Mouse (Mus musculus) telencephalon, adult 2 months (tissue): ENCODE measurements at regions not wholly inside any gene's neighbourhood (a gene's known extent, or its start where the extent isn't known, plus 50 kb on each side); places are given as distances from the start of the nearest gene placed in this dataset.
"Not testable (repeated sequence)": the region's sequence is repeated elsewhere in the genome, so short reads cannot be mapped to it uniquely, and the experiment has no call there.

Experiments used
- DNase-seq: peaks from one replicate; pipeline ENCODE4 v3.0.0-alpha.2; 2011; ENCODE audit warnings: low read depth, low spot score

DNA sequence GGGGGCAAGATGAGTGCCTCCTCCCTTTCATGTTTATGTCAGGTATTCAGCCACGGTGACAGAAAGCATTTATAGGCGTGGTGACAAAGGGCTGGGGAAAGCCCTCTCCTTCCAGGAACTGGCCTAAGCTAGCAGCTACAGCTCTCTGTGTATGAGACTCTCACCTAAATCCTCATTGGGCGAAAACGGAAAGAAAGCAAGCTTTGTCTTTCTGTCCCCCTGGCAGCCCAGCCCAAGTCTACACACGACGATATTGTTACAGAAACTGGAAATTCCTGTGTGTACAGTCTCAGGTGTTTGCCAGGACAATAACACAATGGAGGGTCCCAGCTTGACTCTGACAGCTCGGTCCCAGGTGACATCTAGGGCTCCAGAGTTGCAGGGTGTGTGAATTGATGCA lies 60.0 kb downstream of the Dact2 start:
- DNase-seq: no peak

DNA sequence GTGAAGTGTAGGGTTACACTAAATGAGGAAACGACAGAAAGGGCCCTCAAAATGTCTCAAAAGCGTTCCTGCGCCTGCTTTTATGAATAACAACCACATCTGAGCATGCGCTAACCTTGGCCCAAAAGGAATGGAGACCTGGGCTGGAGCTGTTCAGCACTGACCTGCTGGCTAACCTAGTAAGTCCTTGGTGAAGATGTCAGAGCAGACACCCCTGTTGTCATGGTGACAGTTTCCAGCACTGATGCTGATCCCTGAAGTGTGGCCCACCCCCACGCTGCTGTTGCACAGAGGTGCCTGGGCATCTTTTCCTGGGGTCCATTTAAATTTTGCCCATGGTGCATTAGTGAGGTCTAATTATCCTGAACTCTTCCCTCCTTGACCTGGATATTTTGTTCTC lies 62.4 kb downstream of the Dact2 start:
- DNase-seq: no peak

DNA sequence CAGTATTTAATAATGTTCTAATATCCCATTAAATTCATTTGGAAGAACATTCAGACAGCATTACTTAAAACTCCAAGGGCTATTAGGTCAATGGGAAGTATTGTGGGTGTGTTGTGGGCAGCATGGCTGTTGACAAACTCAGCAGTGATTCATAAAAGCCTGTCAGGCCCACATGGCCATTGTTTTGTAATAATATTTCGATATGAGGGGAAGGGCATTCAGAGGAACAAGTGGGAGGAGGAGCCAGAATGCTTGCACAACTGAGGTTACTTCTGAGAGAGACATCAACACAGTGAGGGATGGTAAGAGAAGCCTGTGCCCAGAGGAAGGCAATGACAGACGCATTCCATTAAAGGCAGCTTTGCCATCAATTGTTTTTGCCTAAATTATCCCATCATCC lies 63.8 kb downstream of the Dact2 start:
- no peak for DNase-seq

DNA sequence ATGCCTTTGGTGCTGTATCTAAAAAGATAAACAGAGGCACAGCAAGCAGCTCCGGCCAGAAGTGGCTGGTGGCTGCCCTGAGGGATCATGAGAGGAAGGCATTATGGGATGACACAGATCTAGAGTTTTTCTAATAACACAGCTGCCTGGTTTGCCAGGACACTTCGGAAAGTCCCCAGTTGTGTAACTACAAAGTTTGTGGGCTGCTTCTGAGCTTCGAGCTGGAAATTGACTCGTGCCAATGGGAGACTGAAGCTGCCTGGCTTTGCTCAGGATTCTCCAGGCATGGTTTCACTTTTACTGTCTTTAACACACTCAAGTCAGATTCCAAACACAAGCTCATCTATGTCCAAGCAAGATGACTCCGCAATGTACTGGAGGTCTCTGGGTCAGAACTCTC lies 65.2 kb downstream of the Dact2 start:
- DNase-seq: no peak

DNA sequence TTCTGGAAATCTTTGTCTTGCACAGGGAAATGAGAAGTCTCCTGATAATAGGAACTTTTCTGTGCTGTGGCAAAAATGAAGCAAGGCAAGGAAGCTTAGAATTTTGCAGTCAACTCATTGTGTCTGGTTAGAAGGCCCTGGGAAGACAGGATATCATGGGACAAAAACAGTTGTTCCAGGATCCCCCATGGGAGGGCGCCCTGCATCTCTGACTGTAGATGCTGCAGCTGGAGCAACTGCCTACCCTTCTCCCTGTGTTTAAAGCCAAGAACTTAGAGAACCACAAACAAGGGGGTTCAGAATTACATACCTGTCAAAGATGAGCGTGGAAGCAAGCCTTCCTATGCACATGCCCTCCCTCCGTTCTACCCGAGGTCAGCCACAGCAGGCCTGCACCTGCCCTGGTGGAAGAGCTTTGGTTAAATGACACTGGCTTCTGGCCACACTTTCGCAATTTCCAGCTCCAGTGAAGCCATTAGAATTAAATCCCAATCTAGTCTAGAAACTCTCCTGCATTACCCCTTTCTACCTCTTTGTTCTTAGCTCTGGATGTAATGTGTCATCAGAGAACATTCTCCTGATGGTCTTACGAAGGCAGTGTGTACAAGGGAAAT lies 67.3 kb downstream of the Dact2 start:
- DNase-seq: peak; percentile 32

DNA sequence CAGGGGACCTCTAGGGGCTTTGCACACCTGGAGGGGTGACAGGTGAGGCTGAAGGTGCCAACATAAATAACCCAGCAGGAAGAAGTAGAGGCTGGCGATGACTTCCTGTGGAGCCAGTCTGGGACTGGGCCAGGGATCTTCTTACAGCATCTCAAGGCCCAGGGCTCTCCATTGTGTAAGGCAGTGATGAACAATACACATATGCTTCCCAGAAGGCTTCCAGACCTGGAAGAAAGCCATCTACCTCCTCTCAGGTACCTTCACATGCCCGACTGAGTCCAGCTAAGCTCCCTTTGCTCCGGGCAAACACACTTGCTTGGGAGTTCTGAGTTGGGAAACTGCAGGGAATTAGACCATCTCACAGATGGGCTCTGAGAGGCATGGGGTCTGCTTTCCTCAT lies 69.5 kb downstream of the Dact2 start:
- DNase-seq: no peak

DNA sequence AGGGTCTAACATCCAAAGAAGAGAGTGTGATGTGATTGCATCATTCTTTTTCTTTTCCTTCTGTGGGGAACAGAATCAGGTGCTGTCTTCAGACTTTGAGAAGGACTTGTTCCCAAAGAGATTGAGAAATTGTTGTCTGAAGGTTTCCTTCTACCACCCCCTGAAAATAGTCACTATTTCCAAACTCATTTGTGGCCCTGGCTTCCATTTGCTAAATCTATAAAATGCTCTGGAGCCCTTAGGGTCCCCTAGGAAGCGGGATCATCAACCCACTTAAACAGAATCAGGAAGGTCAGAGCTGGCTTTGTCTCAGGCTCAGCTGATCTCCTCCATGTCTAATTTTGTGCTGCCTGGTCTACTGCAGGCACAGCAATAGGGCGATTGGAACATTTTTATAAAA lies 70.1 kb downstream of the Dact2 start:
- no peak for DNase-seq

DNA sequence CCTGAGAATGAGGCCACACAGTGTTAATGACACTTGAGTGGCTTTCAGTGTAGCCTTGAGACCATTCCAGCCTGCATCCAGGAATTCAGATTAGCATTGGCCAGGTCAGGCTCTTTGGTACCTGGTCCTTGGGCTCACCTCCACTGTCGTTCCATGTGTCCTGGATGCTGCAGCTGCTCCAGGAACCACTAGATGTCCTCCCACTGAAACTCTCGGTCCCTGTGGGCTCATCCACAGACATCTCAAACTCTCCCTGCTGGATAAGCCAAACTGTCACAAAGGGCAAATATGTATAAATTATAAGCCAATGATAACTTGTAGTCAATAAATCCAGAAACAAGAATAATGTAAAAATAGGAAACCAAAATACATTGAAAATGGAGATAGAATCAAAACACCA lies 67.7 kb upstream of the Gm7358 start:
- DNase-seq: not testable (repeated sequence)

DNA sequence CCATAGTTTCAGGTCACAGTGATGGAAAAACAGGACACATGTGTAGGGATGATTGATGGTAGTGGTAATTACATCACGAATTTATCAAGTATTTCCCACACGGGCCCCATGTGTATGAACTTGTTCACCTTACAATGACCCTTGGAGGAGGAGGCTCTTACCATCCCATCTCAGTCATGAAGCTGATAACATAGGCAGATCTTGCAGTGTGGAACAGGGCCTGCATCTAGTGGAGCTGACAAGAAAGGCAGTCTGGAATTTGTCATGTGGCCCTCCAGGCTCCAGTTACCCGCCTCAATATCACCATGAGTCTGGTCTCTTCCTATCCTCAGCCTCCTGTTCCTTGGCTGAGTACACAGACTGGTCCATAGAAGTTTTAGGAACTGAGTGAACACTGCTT lies 59.5 kb upstream of the Gm7358 start:
- no peak for DNase-seq

DNA sequence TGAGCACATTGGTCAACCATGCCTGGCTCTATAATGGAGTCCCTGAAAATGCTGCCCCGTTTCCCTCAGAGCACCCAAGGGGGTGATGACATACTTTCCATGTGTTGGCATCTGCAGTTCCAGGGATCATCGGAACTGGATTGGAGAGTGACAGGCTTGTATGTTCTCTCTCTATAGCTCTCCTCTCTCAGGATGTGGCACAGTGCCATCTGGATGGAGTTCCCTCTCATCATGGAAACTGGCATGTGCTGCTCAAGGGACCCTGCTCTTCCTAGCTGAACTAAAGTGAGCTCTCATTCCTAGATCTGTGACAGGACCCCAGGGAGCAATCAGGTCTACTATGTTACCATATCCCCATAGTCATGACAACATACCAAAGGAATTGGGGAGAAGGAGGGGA lies 56.9 kb upstream of the Gm7358 start:
- DNase-seq: no peak

DNA sequence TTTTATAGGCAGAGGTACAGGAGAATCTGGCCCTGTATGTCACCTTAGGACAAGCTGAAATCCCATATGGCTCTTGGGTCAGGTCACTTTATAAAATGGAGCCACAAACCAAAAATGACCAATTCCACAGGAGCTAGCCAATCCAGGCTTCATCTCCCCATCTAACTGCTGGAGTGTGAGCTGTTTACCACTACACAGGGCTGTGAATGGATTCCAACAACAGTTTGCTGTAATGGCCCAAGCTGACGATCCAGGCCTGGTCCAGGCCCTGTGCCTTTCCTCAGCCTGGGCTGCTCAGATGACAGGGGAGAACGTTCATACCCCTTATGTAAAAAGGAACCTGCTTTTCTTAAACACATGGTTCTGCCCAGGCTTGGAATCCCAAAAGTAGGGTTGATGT lies 55.5 kb upstream of the Gm7358 start:
- no peak for DNase-seq

DNA sequence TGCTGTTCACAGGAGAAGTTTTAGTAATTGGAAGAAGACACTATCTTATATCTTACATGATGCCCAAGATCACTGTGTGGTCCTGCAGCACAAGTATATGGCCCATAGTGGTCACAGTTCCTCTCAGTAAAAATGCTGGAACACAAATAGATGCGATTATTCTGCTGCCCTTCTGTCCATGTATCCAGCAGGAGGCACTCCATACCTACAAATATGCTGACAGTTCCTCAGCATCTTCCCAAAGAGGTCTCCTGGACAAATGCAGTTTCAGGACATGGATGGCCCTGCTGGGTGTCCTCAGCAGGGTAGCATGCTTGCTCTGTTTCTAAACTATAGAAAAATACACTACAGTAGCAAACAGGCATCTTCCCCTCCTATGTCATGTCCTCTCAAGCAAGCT lies 52.4 kb upstream of the Gm7358 start:
- DNase-seq: peak; percentile 4
